Mouse (Mus musculus) kidney, adult 18-20 months (tissue): ENCODE data around the gene Spata13.
A peak's percentile ranks its signal among the peaks of the same experiment; 100 is the strongest.

ENCODE experiments used
- DNase-seq: peaks from one replicate; pipeline ENCODE4 v3.0.0; 2021

Spata13 gene

DNA sequence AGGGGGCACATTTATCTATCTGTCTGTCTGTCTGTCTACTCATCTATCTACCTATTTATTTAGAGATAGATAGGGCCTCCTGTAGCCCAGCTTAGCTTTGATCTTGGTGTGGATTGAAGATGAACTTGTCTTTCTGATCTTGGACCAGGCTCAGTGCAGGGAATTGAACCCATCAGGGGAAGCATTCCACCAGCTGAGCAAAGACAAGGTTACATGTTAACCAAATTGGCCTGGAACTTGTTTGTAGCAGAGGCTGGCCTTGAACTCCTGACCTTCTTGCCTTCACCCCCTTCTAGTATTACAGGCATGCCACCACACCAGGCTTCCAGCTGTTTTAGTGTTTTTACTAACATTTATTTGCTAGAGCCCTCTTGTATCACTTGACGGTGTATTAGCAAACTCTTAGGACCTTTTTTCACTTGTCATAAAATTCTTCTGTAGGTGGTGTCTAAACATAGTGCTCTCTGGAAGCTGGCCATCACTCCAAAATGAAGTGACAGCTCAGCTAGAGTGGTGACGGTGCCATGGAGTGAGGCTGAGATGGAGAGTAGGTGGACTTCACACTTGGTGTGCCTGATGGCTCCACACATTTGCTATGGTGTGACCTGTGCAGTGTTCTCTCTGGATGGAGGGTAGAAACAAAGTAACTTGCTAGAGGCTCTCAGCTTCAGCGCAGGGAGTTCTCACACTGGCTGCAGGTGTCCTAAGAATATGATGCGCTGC lies 163.0 kb downstream of the Spata13 start:
- no peak for DNase-seq

DNA sequence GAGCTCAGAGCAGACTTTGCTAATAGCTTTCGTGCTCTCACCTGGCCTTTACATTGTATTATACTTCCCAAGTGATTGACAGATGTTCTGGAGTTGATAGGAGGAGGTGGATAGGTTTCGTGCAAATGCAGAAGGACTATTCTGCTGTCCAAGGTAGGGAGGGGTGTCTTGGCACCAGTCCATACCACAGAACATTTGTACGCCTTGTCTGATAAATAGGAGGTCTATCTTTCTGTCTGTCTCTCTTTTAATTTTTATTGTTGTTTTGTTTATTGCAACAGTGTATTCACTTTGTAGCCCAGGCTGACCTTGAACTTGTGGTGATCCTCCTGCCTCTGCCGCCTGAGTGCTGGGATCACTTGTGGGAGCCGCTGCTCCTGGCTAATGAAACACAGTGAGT lies 163.8 kb downstream of the Spata13 start:
- DNase-seq = no peak

DNA sequence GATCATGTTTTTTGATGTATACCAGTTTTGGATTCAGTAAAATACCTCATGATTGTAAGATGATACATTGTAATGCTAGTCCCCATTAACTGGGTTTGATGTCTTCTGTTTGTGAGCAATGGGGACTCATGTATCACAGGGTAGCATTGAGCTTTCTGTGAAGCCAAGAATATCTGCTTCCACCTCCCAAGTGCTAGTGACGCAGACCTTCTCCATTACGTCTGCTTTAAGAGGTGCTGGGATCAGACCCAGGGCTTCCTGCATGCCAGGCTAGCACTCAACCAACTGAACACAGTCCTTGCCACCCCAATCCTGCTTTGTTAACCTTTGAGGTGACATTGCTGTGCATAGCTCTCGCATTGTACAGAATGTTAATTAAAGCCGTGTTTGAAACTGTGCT lies 164.9 kb downstream of the Spata13 start:
- DNase-seq = no peak

DNA sequence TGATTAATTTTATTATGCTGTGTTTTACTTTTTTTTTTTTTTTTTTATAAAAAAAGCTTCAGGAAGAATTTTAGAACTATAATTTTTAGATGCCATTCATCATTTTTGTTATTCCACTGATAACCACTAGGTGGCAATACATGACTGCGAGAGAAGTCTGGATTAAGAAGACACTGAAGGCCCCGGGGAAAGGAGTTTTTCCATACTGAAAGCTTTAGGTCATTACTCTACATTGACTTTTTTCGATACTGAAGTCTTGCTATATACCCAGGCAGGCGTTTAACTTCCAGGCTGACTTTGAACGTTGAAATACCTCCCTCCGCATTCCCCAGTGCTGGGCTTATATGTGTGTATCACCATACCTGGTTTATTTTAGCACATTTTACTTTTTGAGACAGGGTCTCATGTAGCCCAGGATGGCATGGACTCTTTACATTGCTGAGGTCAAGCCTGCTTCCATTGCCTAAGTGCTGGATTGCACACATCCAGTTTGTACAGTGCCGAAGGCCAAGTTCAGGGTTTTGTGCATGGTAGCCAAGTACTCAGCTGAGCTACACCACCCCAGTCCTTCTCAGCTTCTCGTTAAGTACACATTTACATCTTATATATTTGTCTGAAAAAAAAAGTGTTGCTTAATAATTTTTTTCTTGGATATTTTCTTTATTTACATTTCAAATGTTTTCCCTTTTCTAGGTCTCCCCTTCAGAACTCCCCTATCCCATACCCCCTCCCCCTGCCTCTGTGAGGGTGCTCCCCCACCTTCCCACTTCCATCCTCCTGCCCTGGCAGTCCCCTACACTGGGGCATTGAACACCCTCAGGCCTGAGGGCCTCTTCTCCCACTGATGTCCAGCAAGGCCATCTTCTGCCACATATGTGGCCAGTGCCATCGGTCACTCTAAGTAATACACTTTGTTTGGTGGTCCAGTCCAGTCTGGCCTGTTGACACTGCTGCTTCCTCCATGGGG lies 166.2 kb downstream of the Spata13 start:
- DNase-seq = peak; percentile 8

DNA sequence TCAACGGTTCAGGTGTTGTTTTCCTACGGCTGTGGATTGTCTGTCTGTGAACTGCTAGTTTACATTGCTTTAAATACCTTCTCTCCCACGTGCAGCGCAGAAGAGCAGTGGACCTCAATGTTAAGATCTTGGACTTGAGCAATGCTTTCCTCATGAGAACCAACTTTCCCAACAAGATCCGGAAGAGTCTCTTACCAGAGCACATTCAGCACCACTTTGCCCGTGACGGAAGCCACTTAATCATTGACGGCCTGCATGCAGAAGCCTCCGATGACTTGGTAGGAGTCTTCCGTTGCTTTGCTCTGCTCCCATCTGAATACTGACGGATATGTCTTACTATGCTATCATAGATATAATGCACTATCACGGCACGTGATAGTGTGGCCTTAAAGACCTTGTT lies 168.2 kb downstream of the Spata13 start:
- DNase-seq = no peak

DNA sequence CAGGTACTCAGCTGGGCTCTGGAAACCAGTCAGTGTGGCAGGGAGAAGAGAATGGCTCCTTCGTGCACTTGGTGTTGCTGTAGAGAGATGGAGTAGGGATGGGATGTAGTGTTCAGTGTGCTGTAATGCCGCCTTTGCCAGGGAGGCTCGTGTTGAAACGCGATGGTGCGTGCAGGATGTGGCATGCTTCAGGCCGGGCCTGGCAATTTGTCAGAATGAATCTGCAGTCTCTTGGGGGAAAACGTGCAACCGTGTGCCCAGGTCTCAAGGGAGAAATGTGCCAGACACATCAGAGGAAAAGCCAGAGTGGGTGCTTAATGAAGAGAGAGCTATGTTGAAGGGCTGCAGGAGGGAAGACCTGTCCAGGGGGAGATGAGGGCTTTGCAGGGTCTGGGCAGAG lies 171.2 kb downstream of the Spata13 start:
- no peak for DNase-seq

DNA sequence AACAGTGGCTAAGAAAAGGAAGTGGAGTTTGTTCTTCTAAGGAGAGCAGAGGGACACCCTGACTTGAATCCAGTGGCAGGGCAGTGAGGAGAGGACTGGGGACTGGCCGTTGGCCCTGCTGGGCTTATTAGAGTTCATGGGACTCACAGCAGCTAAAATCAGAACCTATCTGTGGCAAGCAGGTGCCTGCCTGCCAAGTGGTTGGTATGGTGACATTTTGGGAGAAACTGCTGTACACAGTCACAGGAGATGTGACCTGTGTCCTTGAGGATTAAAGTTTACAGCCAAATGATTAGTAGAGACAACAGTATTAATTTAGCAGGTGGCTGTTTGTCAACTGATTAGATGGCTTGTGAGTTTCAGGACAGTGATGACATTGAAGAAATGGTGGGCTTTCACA lies 172.1 kb downstream of the Spata13 start:
- DNase-seq = no peak

DNA sequence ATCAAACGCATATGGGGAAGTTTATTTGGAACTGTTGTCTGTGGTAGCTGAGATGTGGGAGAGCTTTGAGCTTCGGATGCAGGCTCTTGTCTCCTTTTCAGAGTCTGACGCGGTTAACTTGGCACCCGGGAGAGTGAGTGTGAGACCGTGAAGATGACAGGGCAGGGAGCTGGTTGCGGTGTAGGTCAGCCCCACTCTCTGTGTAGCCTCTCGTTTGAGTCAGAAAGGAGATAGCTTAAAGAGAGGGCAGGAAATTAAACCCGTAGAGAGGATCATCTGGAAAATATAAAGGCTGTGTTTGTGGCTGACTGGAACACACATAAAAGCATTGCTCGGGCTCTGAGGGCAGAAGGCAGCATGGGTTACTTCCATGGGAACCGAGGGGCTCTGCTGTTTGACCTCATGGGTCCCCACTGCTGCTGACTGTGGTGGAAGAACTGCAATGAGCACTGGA lies 173.1 kb downstream of the Spata13 start:
- no peak for DNase-seq

DNA sequence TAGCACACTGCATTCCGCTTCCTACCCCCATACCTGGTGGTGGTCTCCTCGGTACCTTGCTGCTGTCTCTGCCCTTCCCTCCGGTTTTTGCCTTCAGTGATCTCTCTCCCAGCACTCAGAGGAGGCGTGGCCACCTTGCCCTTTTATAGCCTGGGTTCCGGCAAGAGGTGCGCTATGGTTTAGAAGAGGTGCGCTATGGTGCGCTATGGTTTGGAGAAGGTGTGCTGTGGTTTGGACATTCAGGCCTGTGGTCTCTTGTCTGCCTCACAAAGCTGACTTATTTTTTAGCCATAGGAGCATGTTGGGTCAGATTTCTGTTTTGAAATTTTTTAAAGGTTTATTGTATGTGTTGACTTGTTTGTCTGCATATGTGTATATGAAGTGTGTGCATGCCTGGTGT lies 176.1 kb downstream of the Spata13 start:
- no peak for DNase-seq

DNA sequence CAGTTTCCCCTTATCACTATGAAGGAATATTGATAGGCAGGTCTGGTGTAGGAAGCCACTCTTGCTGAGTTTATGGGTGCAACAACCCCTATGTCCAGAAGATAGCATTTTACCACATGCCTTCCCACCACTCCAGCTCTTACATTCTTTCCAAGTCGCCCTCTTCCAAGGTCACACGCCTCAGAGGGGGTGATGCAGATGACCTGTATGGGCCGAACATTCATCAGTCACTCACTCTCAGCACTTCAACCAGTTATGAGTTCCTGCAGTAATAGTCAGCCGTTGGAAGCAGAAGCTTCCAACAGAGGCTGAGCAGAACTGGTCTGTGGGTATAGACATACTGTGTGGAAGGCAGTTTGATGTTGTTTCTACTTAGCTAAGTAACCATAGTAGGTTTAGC lies 177.7 kb downstream of the Spata13 start:
- DNase-seq = no peak
